Mouse (Mus musculus): ENCODE results near the gene 6430628N08Rik. TPM values are rescaled to one million over a fixed set of nuclear protein-coding genes. Genes with fewer than 3 reads are reported as not detected.

Gene 6430628N08Rik
- polyA plus RNA-seq, 1 experiment from 2014 or later = 0.23 TPM

- Histone ChIP-seq H3K36me3 (no peaks in the 10 kb centered on the region), H3K9ac (no peak overlapping the region), H3K27ac (replicated peaks) (no peak overlapping the region), H3K4me2 (replicated peaks) (no peak overlapping the region), H3K27me3 (peaks cover 24% of the 10 kb centered on the region), H3K4me3 (replicated peaks) (no peak overlapping the region), H3K4me1 (peaks cover 9% of the 10 kb centered on the region), H3K9me3 (replicated peaks) (no peaks in the 10 kb centered on the region)
- ATAC-seq (ENCODE audit: insufficient number of reproducible peaks, low FRiP score, low TSS enrichment, low read depth) = no peak
- WGBS = 68% methylated on average over 3 of the region's 3 CpGs
Measured at GRCm38 (mm10) chr4:115885846-115886245, 4.6 kb upstream of the 6430628N08Rik start.

GRCm38 (mm10) chr4:115886875-115887274 is 3.6 kb upstream of the 6430628N08Rik start:
- Histone ChIP-seq H3K27me3 (peaks cover 34% of the 10 kb centered on the region), H3K4me2 (replicated peaks) (no peak overlapping the region), H3K4me1 (peaks cover 9% of the 10 kb centered on the region), H3K9ac (no peak overlapping the region), H3K27ac (replicated peaks) (no peak overlapping the region), H3K9me3 (replicated peaks) (no peaks in the 10 kb centered on the region), H3K4me3 (replicated peaks) (no peak overlapping the region), H3K36me3 (no peaks in the 10 kb centered on the region)
- ATAC-seq (ENCODE audit: insufficient number of reproducible peaks, low FRiP score, low TSS enrichment, low read depth) = no peak
- 46% methylated on average over 1 of the region's 1 CpGs for WGBS

- peaks cover 9% of the 10 kb centered on the region for H3K4me1 ChIP-seq
- WGBS = 10% methylated on average over 6 of the region's 6 CpGs
- no peaks in the 10 kb centered on the region for H3K9me3 ChIP-seq (replicated peaks)
- 0 out of 2 replicates have a peak overlapping the region, but pooled peaks have one; percentile 1 for H3K9ac ChIP-seq
- peaks cover 51% of the 10 kb centered on the region for H3K27me3 ChIP-seq
- no peak for ATAC-seq (ENCODE audit: insufficient number of reproducible peaks, low FRiP score, low TSS enrichment, low read depth)
- H3K4me2 ChIP-seq (replicated peaks) = peak overlapping the region; percentile 49
- no peak overlapping the region for H3K27ac ChIP-seq (replicated peaks)
- peak overlapping the region; percentile 27 for H3K4me3 ChIP-seq (replicated peaks)
- H3K36me3 ChIP-seq = no peaks in the 10 kb centered on the region
Measured at GRCm38 (mm10) chr4:115890066-115890465, 399 bp upstream of the 6430628N08Rik start.

- H3K4me2 ChIP-seq (replicated peaks) = no peak overlapping the region
- H3K9me3 ChIP-seq (replicated peaks) = no peaks in the 10 kb centered on the region
- no peaks in the 10 kb centered on the region for H3K36me3 ChIP-seq
- peaks cover 76% of the 10 kb centered on the region for H3K27me3 ChIP-seq
- no peak overlapping the region for H3K9ac ChIP-seq
- no peak overlapping the region for H3K27ac ChIP-seq (replicated peaks)
- 11% methylated on average over 3 of the region's 3 CpGs for WGBS
- no peak for ATAC-seq (ENCODE audit: insufficient number of reproducible peaks, low FRiP score, low TSS enrichment, low read depth)
- H3K4me3 ChIP-seq (replicated peaks) = no peak overlapping the region
- H3K4me1 ChIP-seq = peaks cover 16% of the 10 kb centered on the region
Measured at GRCm38 (mm10) chr4:115894281-115894680, 3.8 kb downstream of the 6430628N08Rik start.

GRCm38 (mm10) chr4:115897901-115898631 is 7.6 kb downstream of the 6430628N08Rik start:
- Histone ChIP-seq H3K27ac (replicated peaks) (no peak overlapping the region), H3K4me3 (replicated peaks) (peak overlapping the region; percentile 39), H3K36me3 (no peaks in the 10 kb centered on the region), H3K4me1 (peaks cover 8% of the 10 kb centered on the region), H3K9me3 (replicated peaks) (no peaks in the 10 kb centered on the region), H3K4me2 (replicated peaks) (peak overlapping the region; percentile 77), H3K27me3 (peaks cover 70% of the 10 kb centered on the region), H3K9ac (peak overlapping the region; percentile 9; the same call in 1 of the 2 replicates)
- peak; percentile 8; the same call in 1 of the 2 replicates for ATAC-seq (ENCODE audit: insufficient number of reproducible peaks, low FRiP score, low TSS enrichment, low read depth)
- under 1% methylated on average over 56 of the region's 56 CpGs for WGBS

GRCm38 (mm10) chr4:115902816-115903215 is 12.4 kb downstream of the 6430628N08Rik start:
- H3K9ac ChIP-seq = no peak overlapping the region
- no peak overlapping the region for H3K4me2 ChIP-seq (replicated peaks)
- ATAC-seq (ENCODE audit: insufficient number of reproducible peaks, low FRiP score, low TSS enrichment, low read depth) = no peak
- H3K27me3 ChIP-seq = peaks cover 87% of the 10 kb centered on the region
- H3K4me3 ChIP-seq (replicated peaks) = no peak overlapping the region
- H3K27ac ChIP-seq (replicated peaks) = no peak overlapping the region
- WGBS = 18% methylated on average over 5 of the region's 5 CpGs
- H3K4me1 ChIP-seq = peaks cover 6% of the 10 kb centered on the region
- no peaks in the 10 kb centered on the region for H3K9me3 ChIP-seq (replicated peaks)
- H3K36me3 ChIP-seq = no peaks in the 10 kb centered on the region

- H3K4me1 ChIP-seq = no peaks in the 10 kb centered on the region
- H3K4me3 ChIP-seq (replicated peaks) = no peak overlapping the region
- H3K27me3 ChIP-seq = peaks cover 76% of the 10 kb centered on the region
- no peak overlapping the region for H3K27ac ChIP-seq (replicated peaks)
- H3K36me3 ChIP-seq = no peaks in the 10 kb centered on the region
- no peak for ATAC-seq (ENCODE audit: insufficient number of reproducible peaks, low FRiP score, low TSS enrichment, low read depth)
- no peaks in the 10 kb centered on the region for H3K9me3 ChIP-seq (replicated peaks)
- WGBS = 10% methylated on average over 12 of the region's 12 CpGs
- no peak overlapping the region for H3K4me2 ChIP-seq (replicated peaks)
- H3K9ac ChIP-seq = no peak overlapping the region
Measured at GRCm38 (mm10) chr4:115904375-115904774, 13.9 kb downstream of the 6430628N08Rik start.

GRCm38 (mm10) chr4:115905701-115906100 is 15.2 kb downstream of the 6430628N08Rik start:
- H3K27me3 ChIP-seq = peaks cover 63% of the 10 kb centered on the region
- no peaks in the 10 kb centered on the region for H3K36me3 ChIP-seq
- H3K27ac ChIP-seq (replicated peaks) = no peak overlapping the region
- H3K4me1 ChIP-seq = no peaks in the 10 kb centered on the region
- no peaks in the 10 kb centered on the region for H3K9me3 ChIP-seq (replicated peaks)
- no peak overlapping the region for H3K4me2 ChIP-seq (replicated peaks)
- no peak overlapping the region for H3K9ac ChIP-seq
- ATAC-seq (ENCODE audit: insufficient number of reproducible peaks, low FRiP score, low TSS enrichment, low read depth) = no peak
- WGBS = 6% methylated on average over 7 of the region's 7 CpGs
- no peak overlapping the region for H3K4me3 ChIP-seq (replicated peaks)

- Histone ChIP-seq H3K4me3 (replicated peaks) (no peak overlapping the region), H3K27ac (replicated peaks) (no peak overlapping the region), H3K4me1 (0 out of 2 replicates have a peak, but pooled peaks cover 4% of the 10 kb centered on the region), H3K27me3 (peaks cover 56% of the 10 kb centered on the region), H3K36me3 (no peaks in the 10 kb centered on the region), H3K9me3 (replicated peaks) (no peaks in the 10 kb centered on the region), H3K4me2 (replicated peaks) (no peak overlapping the region), H3K9ac (no peak overlapping the region)
- WGBS = 76% methylated on average over 3 of the region's 3 CpGs
- ATAC-seq (ENCODE audit: insufficient number of reproducible peaks, low FRiP score, low TSS enrichment, low read depth) = no peak
Measured at GRCm38 (mm10) chr4:115906791-115907190, 16.3 kb downstream of the 6430628N08Rik start.

- peaks cover 49% of the 10 kb centered on the region for H3K27me3 ChIP-seq
Measured at GRCm38 (mm10) chr4:115907994-115908393, 17.5 kb downstream of the 6430628N08Rik start.

GRCm38 (mm10) chr4:115908641-115909040 is 18.2 kb downstream of the 6430628N08Rik start:
- no peak overlapping the region for H3K4me3 ChIP-seq (replicated peaks)
- H3K36me3 ChIP-seq = no peaks in the 10 kb centered on the region
- H3K9ac ChIP-seq = no peak overlapping the region
- 11% methylated on average over 7 of the region's 7 CpGs for WGBS
- 0 out of 2 replicates have a peak, but pooled peaks cover 5% of the 10 kb centered on the region for H3K4me1 ChIP-seq
- no peak overlapping the region for H3K27ac ChIP-seq (replicated peaks)
- H3K4me2 ChIP-seq (replicated peaks) = no peak overlapping the region
- peaks cover 43% of the 10 kb centered on the region for H3K27me3 ChIP-seq
- peak; percentile 56 for ATAC-seq (ENCODE audit: insufficient number of reproducible peaks, low FRiP score, low TSS enrichment, low read depth)
- H3K9me3 ChIP-seq (replicated peaks) = no peaks in the 10 kb centered on the region

More at GRCm38 (mm10) chr4:115907994-115908393, 17.5 kb downstream of the 6430628N08Rik start:
- no peak overlapping the region for H3K4me2 ChIP-seq (replicated peaks)
- no peak overlapping the region for H3K4me3 ChIP-seq (replicated peaks)
- 59% methylated on average over 1 of the region's 1 CpGs for WGBS
- no peaks in the 10 kb centered on the region for H3K9me3 ChIP-seq (replicated peaks)
- ATAC-seq (ENCODE audit: insufficient number of reproducible peaks, low FRiP score, low TSS enrichment, low read depth) = no peak
- no peak overlapping the region for H3K27ac ChIP-seq (replicated peaks)
- H3K4me1 ChIP-seq = 0 out of 2 replicates have a peak, but pooled peaks cover 5% of the 10 kb centered on the region
- H3K36me3 ChIP-seq = no peaks in the 10 kb centered on the region
- H3K9ac ChIP-seq = no peak overlapping the region

All from embryonic facial prominence, embryonic 15.5 days (tissue).